Mouse (Mus musculus) thymus, postnatal 36 days (tissue): Measurements from ENCODE around the gene Dhx33.

Experiments
- DNase-seq, 2 experiments: peaks; one replicate each; pipeline ENCODE4 v3.0.0; 2022; ENCODE audit warnings: mixed read lengths in 2 of 2

Dhx33 gene

GRCm38 (mm10) chr11:71004316-71004773 lies at the start of gene Dhx33:
Dhx33 (minus strand) TSS chr11:71004437.
- peak; percentile 94 for DNase-seq

DNA sequence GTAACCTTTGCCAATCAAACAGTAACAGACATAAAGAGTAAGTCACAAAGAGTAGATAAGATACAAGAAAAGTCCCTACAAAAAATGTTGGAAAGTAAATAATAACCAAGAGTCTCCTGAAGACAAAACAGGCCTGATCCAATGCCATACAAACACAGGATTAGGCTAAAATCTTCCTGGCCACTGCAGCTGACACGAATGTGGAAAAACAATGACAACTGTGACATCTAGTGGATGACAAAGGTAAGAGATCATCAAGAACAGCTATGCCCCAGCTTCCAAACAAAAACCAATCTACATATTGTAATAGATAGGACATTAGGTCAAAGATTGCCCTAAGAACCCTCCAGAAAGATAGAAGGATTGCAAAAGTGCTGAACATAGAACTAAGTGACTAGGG lies 48.3 kb upstream of the Dhx33 start:
- DNase-seq = no peak

DNA sequence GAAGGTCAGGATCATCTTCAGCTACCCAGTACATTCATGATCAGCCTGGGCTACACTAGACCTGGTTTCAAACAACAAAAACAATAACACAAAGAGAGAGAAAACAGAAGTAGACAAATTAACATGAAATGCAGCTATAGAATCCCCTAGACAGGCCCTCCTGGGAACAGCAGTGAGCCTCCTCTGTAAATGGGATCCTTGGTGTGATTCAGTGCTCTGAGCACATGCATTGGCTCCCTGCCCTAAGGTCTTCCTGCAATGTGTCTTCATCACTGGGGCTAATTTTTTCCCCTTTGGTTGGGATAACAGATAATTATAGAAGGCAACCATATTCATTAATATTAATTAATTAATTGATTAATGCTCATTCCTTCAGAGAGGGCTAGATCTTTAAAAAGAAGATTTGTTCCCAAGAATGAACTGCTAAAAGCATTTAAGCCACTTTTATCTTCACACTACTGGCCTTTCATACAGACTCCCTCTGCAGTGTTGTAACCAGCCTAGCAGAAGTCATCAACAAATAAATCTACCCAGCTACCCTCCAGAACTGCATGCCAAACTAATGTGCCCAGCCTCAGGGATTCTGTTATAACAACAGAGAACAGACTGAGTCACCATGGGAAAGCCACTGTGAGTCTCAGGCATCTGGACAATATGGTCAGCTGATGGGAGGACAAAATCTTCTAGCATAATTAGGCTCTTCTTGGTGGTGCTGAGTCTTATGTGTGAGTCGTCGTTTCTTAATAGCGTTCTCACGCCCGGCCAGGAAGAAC lies 35.5 kb upstream of the Dhx33 start:
- no peak for DNase-seq

DNA sequence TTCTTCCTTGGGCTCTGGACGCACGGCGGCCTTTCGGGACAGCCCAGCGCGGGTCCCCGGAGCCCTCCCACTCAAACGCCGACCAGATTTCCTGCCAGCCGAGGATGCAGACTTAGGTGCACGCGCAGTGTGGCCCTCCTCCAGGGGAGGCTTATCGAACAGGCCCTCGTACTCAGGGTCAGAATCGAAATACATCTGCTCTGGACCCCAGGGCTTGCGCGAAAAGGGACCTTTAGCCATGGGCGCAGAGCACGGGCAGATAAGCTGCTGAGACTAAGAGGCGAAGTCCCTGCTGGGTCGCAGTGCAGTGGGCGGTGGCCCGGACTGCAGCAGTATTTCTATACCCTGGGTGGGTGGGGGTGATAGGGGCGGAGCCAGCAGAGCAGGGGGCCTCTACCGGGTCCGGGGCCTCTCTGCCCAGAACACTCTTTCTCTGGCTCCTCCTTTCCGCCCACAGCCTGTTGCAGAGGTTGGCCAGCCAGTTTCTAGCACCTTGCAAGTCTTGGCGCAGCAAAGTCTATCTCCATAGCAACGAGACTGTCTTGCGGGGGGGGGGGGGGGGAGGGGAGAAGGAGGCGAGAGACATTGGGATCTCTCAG lies 29.0 kb upstream of the Dhx33 start, which contains the start of gene 6330403K07Rik:
TSS of gene 6330403K07Rik (minus strand) at position 351 of the 599 bp plus-strand sequence.
- peak; percentile 2 to 11 for DNase-seq

DNA sequence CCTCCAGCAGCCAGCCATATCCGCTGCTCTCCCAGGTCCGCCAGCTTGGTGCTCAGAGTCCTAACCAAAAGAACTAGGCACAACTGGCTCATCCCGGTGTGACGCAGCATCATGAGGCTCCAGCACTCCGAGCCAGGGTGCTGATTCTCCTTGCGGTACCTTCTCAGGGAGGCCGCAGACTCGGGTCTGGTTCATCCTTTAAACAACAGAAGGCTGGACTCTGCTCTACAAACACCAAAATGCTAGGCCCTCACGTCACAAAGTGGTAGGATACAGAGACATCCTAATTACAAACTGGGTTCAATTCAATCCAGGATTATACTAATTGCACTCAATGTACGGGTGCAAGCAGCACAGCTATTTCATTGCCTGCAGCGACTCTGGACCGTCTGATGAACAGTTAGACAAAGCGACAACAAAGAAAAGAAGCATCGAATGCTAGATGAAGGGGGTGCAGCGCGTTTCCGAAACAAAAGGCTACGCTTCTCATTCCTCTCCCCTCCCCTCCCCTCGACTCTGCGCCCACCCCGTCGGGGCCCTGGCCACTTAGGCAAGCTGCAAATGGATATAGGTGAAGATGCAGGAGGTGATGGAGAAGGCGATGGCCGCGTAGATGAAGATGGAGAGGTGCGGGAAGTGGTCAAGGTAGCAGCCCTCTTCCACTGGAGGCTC lies 28.4 kb upstream of the Dhx33 start:
- no peak for DNase-seq

DNA sequence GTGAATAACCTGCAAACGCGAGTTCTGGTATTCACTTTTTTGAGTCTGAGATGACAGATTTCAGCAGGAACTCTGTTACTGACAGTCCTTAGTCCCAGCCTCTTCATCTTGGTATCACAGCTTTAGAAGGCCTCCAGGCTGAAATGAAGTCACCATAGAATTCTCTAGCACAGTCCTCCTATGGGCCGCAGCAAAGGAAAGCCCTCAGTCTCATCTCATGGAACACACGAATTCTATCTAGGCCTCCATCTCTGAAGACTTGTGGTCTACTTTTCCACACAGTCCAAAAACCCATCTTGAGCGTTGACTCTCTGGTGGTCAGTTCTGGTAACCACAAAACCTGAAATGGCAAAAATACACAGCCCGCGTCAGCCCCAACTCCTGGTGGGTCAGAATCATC lies 27.8 kb upstream of the Dhx33 start:
- DNase-seq = no peak

- no peak for DNase-seq
These were observed 25.3 kb upstream of the Dhx33 start for GRCm38 (mm10) chr11:71029403-71030118.

GRCm38 (mm10) chr11:71028280-71028679 lies 24.0 kb upstream of the Dhx33 start:
- no peak for DNase-seq

DNA sequence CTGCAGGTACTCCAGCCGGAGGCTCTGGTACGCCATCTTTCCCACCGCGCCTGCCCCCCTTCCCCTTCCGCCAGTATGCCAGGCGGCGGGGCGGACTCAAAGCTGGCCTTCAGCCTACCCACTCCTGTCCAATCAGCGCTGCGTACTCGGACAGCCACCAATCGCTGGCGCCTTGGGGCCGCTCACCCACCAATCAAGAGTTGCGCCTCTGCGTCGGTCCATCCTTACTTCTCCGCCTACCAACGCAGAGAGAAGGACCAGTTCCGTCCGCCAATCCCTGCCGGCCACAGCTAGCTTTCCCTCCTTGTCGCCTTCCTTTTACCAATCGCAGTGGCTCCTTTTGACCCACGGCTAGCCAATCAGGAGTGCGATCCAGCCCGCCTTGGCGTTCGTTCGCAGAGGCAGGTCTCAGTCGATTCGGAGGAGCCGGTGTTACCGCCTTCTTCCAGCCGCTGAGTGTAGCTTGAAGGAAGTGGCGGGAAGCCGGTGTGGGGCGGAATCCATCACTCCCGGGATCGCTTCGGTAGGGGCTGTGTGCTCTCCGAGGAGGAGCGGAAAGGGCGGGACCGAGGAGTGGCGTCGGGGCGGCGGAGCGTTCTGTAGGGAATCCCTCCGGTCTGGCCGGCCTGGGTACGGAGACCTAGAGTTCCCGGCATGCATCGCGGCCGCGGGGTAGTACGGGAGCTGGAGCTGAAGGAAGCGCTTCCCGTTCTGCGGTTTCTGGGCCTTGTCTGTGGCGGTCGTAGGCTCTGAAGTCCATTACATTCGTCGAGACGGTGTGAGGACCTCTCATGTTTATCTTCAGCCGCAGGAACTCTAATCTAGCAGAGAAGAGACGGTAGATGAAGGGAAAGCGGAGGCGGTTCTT lies 15.2 kb upstream of the Dhx33 start, which contains the start of the genes Mis12 and Derl2:
TSS of gene Mis12 (plus strand) at position 411 of the 868 bp plus-strand sequence.
TSS of gene Derl2 (minus strand) at position 641 of the 868 bp plus-strand sequence.
- peak; percentile 97 to 99 for DNase-seq

DNA sequence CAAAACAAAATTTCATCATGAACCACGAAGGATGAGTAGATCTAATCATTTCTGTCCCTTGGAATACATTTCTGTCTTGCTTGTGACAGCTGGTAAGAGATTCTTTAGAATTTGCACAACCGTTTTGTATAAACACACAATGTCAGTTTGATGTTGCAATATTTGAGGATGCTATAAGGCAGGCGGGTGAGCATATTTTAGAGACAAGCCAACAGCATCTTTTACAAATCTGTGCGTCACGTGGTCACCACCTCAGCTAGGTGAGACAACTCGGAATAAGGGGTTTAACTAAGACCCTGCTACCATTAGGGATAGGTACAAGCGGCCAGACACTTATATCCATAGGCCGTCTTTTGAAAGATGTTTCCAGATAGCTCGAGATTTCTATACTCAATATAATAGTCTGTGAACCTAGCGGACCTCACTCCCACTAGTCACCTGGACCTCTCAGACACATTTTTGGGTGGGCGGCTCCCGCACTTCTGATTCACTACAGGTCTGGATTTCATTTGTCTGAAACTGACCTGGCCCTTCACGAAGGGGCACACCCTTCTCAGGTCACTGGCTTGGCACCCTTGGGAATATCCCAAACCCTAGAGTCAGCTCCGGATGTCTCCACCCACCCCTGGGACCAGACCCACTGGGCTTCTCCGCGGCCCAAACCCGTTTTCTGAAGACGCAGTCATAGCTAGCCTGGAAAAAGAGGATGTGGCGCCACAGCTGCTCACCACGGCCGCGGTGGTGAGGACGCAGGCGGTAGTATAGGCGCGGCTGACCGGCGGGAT lies 14.4 kb upstream of the Dhx33 start:
- DNase-seq = no peak

DNA sequence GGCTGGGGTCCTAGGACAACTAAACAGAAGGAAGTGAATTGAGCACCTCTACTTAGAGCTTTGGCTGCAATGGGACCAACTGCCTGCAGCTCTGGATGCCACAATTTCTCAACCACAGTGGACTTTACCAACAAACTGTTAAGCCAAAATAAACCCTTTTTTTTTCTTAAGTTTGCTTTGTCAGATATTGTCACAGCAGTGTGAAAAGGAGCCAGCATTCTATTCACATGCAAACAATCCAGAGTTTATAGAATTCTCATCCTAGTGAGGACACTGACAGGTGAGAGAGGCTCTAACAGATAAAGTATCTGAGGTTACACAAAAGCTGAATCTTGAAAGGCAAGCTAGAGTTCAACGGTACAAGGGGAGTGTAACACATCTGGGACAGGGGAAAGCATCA lies 12.8 kb upstream of the Dhx33 start:
- DNase-seq = no peak

DNA sequence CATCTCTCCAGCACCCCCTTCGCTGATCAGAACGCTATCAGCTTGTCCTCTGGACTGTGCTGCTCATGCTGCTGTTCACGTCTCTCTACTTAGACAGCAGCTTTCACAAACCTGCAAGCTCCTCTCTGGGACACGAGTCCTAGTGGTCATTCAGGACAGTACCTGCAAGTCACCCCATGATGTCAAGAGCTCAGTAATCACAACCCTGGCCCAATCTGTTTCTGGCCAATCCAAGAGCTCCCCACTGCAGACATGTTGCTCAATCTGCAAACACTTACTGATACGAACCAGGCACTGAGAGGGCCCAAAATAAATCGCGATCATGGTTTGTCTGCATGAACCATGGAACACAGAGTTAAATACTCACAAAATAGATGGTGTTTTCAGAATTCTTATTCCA lies 8.5 kb upstream of the Dhx33 start:
- DNase-seq = no peak

DNA sequence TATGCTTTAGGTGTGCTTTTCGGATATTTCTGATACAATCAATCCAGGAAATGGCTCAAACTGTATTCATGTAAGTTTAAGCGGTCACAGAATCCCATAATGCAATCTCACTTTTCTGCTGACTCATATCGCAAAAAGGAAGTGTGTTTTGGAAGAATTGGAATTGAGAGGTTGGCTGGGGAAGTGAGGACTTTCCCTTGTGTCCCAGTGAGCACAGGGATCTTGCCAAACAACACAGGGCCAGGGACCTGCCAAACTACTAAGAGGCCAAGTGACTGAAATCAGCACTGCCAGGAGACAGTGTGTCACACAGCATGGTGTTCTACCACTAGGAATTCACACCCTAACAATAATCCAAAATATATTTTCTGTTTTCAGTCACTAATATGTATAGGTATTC lies 4.1 kb upstream of the Dhx33 start:
- DNase-seq = no peak

DNA sequence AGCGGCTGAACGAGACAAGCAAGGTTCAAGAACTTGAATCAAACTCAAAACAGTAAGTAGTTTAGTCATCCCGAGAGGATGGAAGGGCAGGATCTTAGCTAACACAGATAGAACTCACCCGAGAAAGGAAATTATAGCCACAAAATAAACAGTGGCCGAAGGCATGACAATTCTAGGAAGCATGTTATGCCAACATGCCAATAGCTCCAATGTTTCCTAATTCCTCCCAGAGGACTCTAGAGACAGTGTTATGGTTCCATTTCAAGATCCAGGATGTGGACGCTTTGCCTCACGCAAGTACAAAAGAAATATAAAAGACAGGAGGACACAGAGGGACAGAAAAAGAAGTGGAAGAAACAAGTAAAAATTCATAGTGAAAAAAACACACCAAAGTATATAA lies 3.6 kb upstream of the Dhx33 start:
- DNase-seq = no peak

- no peak for DNase-seq
These were observed 2.8 kb upstream of the Dhx33 start for GRCm38 (mm10) chr11:71007026-71007425.

DNA sequence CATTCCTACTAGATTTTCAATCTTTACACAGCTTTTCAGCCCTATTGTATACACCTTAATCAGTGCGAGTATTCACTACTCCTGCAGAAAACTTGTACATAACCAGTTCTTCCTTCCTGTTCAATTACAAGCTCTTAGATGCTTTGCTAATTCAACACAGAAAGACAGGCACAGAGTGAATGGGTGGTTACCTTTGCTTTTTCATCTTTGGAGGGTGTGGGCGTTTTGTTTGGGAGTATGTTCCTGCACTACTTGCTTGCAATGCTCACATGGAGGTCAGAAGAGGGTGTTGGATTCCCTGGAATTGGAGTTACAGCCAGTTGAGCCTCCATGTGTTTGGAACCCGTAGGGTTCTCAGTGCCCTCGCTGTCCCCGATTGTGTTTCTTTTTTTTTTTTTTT lies 809 bp upstream of the Dhx33 start:
- DNase-seq = no peak

GRCm38 (mm10) chr11:71003611-71004315 lies 474 bp downstream of the Dhx33 start:
- DNase-seq = no peak

DNA sequence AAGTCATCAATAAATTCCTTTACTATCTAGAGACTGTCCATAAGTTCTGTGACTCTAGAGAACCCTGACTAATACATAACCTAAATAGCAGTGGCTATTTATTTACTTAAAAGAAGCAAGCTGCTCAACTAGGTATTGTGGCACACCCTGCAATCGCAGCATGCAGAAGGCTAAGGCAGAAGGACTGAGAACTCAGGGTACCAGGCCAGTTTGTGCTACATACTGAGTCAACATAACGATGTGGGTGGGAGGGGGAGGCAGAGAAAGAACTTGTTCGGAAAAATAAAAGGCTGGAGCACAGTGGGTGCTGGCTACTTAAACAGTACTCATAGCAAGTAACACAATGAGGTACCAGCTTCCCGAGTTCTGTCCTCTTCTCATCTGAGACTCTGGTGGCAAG lies 3.1 kb downstream of the Dhx33 start:
- DNase-seq = no peak

GRCm38 (mm10) chr11:70982557-70983228 lies 21.5 kb downstream of the Dhx33 start, which contains the start of gene C1qbp:
C1qbp (minus strand) TSS chr11:70983026.
- DNase-seq = peak; percentile 92 to 94

GRCm38 (mm10) chr11:70982030-70982429 lies 22.2 kb downstream of the Dhx33 start:
- no peak for DNase-seq
